Mouse (Mus musculus) kidney, postnatal 4 days (tissue): Measurements from ENCODE around the gene Sgsh.

Source experiments
- DNase-seq, 2 experiments: peaks; one replicate each; pipeline ENCODE4 v3.0.0; 2021; ENCODE audit warnings: mixed read lengths in 2 of 2

The Sgsh gene

GRCm38 (mm10) chr11:119375425-119375824, 20.1 kb upstream of the Sgsh start:
- DNase-seq: no peak

DNA sequence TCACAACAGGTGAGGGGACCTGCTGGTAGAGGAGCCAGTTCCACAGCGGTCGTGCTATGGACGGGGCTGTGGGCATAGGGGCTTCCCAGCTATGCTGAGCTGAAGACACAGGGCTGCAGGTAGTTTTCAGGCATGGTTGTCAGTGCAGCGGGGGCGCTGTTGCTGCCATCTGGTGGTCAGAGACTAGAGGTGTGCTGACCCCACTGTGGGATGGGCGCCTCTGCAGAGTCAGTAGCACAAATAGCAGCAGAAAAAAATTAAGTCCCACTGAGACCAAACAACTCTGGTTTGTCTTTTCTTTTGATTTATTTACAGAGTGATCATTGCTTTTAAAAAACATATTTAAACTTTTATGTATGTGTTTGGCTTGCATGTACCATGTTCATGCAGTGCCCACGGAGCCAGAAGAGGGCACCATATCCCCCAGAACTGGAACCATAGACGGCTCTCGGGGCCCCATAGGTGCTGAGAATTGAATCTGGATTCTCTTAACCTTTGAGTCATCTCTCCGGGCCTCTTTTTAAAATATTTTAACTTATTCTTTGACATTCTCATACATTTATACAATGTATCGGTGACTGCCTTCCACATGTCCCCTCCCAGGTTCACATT, 8.3 kb upstream of the Sgsh start:
- DNase-seq: peak; percentile 80 to 86

DNA sequence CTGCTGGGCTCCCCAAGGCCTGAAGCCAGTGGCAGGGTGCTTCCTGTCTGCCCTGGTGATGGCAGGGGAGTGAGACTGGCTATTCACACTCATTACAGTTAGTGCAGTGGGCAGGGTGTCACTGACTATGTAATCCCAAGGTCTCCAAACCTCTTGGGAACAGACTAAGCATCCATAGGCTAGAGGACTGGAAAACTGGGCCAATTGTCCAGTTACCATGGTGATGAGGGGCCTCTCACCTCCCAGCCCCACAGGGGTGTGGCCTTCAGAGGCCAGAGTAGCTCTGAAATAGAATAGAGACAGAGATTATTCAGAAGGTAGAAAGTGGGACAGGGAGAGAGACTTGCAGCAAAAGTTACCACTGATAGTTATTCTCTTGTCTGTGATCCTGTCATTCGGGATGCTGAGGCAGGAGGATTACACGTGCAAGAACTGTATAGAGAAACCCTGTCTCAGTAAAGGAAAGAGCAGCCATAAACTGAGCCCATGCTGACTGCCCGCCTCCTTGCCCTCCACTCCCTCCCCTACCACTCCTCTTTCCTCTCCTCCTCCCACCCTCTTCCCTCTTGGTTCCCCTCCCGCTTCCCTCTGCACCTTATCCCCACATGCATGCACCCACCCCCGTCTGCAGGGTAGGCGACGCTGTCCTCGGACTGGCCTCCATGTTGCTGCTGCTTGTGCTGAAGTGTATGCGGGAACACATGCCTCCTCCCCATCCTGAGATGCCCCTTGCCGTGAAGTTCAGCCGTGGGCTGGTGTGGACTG, 7.6 kb upstream of the Sgsh start:
- no peak for DNase-seq

DNA sequence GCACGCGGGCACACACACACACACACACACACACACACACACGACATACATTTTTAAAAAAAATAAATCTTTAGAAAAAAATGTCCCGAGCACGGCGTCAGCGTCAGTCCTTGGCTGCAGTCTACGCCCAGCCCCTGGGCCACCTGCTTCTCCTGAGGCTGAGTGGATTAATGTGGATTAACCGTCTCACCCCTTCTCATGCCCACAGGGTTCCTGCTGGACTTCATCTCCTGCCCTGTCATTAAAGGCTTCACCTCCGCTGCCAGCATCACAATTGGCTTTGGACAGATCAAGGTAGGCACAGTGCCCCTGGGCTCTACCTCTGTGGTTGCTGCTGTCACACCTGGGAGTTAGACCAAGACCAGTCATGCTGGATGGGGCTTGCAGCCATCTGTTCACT, 3.8 kb upstream of the Sgsh start:
- DNase-seq: no peak

DNA sequence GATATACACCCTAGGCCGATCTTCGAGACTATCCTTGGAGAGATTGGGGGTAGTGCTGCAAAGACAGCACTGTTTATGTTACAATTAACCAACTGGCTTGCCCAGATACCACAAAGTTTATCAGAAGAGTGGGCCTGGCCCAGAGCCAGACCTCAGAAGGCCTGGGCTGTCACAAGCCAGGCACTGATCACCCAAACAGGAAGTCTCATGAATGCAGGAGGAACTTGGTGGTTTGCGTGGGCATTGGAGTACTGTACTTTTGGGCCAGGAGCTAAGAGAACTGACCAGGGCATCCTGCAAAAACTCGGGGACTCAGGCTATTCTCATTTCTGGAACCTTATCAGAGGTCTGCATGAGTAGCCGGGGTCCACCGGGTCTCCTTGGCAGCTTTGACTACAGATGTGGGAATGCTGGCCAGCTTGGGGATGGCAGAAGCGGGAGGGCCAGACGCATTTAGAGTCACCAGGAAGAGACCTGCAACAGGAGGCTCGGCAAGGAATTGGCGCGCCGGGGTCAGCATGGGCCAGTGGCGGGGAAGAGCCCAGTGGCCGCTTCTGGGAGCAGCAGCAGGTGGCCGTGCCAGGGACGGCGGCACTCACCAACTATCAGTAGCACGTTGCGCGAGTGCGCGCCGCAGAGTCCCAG, 416 bp downstream of the Sgsh start:
- peak; percentile 56 to 67 for DNase-seq

- DNase-seq: no peak
These were observed 1.4 kb downstream of the Sgsh start for GRCm38 (mm10) chr11:119353946-119354345.

GRCm38 (mm10) chr11:119352113-119352512, 3.2 kb downstream of the Sgsh start:
- no peak for DNase-seq

DNA sequence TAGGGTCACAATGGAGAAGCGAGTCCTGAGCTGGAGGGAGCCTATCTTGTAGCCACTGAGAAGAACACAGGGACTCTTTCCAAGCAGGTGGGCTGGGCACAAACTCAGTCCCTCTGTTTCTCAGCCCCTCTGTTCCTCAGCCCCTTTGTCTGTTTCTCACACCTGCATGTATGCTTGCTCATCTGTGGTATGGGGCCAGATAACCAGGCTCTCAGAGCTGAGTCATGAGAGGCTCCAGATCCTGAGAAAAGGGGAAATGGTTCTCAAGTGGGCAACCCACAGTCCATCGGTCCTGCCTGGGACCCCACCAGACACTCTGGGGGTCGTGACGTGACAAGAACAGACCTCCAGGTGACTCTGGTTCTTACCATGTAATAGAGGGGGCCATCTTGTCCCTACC, 8.2 kb downstream of the Sgsh start:
- no peak for DNase-seq

- no peak for DNase-seq
These were observed 10.5 kb downstream of the Sgsh start for GRCm38 (mm10) chr11:119344865-119345264.

- DNase-seq: no peak
These were observed 11.2 kb downstream of the Sgsh start for GRCm38 (mm10) chr11:119344178-119344577.

GRCm38 (mm10) chr11:119339637-119340036, 15.7 kb downstream of the Sgsh start:
- peak; percentile 86 for DNase-seq

DNA sequence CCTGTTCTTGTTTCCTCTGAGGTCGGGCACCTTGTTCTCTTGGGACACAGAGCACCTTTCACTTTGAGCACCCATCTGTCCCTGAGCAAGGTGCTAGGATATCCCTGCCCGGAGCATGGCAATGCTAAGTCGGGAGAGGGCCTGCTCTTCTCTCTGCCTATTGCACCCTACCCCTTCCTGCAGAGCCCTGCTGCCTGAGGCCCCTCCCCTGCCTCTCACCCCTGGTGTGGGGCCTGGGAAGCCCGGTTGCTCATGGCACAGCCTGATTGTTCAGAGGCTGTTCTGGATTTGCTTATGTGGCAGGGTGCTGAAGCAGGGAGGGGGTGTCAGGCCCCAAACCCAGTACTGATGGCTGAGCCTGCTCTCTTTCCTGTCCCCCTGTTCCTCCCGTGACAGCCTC, 16.2 kb downstream of the Sgsh start:
- DNase-seq: no peak

DNA sequence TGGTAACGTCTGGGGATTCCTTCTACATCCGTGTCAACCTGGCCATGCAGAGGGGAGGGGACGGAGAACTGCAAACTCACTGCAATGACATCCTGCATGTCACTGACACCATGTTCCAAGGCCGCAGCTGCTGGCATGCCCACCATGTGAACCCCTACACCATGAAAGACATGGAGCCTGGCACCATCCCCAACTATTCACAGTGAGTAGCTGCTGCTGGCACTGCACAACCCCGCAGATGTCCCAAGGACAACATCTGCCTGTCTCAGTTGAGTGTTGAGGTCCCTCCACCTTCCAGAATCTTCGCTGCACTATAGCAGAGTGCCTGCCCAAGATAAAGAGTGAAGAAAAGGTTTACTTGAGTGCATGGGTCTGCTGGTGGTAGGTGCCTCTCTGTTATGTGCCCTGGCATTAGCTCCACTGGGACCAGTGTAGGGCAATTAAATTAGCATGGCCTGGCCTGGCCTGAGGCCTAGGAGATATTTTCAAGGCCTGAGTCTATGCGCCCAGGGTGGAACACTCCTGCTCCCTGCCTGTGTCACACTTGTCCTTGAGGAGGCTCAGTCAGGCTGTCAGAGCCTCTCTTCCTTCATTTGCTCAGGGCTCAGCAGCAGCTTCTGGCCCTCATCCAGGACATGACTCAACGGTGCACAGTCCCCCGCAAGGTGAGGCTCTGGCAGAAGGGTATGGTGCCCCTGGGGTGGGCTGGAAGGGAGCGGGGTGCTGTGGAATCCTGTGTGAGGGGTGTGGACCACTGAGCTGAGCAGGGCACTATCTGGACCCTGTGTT, 16.9 kb downstream of the Sgsh start:
- no peak for DNase-seq

- peak in 1 of 2 experiments; percentile 31 for DNase-seq
These were observed 23.4 kb downstream of the Sgsh start for GRCm38 (mm10) chr11:119331970-119332369.

DNA sequence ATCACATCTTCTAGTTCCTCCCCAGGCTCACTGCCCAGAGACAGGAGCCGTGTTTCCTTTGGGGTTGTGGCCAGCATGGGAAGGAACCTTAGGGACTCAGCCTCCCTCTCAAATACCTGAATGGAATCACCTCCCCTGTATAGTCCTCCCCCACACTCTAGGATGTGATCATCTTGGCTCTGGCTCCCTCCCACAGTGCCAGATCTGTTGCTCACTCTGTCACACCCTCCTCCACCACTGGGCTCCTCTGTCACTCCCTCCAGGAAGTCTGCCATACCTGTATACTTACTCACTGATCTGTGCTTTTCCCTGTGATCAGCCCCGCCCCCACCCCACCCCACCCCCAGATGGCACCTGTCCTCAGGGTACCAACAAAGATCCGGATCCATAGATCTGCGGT, 24.7 kb downstream of the Sgsh start:
- DNase-seq: no peak

- DNase-seq: no peak
These were observed 30.3 kb downstream of the Sgsh start for GRCm38 (mm10) chr11:119325068-119325467.

DNA sequence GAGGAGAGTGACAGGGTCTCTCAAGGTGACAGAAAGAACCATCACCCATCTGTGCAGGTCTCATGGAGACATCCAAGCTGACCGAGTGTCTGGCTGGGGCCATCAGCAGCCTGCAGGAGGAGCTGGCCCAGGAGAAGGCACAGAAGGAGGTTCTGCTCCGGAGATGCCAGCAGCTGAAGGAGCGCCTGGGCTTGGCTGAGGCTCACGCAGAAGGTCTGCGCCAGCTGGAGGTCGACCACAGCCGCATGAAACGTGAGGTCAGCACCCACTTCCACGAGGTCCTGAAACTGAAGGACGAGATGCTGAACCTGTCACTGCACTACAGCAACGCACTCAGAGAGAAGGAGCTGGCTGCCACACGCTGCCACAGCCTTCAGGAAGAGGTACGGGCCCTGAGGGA, 32.8 kb downstream of the Sgsh start:
- no peak for DNase-seq

GRCm38 (mm10) chr11:119316720-119317119, 38.6 kb downstream of the Sgsh start:
- DNase-seq: no peak

DNA sequence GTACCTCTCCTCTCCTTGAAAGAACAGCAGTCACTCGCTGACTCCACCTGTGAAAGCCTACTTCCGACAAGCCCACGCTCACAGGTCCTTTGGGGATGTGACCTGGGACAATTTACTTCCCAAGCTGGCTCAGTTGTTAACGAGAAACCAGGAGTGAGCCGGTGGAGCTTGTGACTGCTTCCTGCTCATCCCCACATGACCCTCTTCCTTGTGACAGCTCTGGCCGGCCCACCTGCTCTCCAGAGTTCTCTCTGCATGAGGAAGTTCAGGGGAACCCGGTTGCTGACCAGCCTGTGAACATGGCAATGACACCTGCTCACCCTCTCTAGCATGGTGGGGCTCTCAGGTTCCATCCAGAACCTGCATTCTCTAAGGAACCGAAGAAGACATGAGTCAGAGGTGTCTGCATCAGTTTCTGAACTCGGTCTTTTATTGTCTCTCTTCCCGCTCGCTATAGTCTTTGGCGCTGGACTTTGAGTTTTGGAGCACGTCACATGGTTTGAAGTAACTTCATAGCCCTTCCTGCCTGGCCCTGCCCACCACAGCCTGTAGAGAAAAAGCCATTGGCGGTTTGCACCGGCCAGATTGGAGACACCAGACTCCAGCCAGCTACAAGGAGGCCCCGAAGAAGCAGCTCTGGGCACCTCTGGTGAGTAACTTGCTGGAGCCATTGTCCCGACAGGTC, 40.9 kb downstream of the Sgsh start:
- peak; percentile 36 to 64 for DNase-seq

DNA sequence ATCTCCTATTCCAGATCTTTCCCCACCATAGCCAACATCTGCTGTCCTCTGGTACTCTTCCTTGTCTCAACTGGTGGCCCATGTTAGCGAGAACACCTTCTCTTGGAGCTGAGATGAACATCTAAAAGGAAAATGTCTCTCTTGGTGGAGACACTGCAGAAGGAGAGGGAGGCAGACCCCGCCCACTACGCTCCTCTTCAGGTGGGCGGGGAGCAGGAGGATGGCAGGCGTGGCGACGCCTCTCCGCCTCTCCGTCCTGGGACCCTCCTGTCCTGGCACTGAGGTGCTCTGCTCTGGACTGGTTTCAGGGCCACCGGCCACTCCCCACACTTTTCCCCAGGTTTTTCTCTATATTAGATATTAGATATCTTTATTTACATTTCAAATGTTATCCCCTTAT, 44.7 kb downstream of the Sgsh start:
- DNase-seq: no peak

DNA sequence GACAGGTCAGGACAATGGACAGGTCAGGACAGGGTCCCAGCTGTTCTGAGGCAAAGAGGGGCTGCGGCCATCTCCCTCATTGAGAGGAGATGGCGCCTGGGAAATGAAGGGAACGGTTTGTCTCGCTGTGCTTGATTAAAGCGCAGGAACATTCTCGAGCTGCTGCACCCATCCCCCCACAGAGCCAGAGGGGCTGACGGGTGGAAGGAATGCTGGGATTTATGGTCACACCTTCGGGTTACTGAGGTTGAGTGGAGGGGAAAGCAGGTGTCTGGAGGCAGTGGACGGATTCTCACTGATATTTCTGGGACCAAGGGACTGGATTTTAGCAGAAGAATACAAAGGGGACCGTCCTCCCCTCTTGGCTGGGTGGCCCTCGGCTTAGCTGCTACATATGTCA, 47.4 kb downstream of the Sgsh start:
- peak; percentile 31 to 58 for DNase-seq

DNA sequence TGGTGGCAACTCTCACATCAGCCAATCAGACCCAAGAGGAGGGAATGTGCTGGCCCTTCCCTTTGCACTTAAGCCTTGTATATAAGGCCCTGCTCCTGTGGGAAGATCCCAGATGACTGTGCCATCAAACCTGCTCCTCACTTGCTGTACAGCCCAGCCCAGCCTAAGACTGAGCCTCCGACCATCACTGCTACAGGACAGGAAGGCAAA, 47.8 kb downstream of the Sgsh start, which contains the start of gene Card14:
Card14 (plus strand) TSS at position 111 of the 210 bp plus-strand sequence.
- no peak for DNase-seq
